9 mouse cellular contexts compared by ENCODE assay signal in the genomic region with DNA sequence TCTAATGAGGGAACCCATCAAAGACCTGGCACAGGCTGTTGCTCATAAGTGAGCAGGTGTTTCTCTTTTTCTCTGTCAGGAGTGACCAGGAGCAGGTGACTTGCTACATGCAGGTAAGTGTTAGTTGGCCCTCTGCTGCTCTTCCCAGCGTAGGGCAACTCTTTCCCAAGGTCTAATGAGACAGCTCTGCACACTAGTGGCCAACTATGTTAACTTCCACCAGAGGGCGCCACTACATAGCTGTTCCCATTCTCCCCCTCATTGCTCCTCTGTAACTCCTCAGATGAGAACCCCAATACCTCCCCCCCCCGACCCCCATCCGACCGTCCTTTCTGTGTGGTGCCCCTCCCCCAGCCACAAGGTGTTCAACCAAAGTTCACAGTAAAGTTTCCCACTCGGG. TPM values are rescaled to one million over a fixed set of nuclear protein-coding genes. Genes with fewer than 3 reads are reported as not detected.
DNase-seq lines count a peak whose midpoint lies in the region; TF ChIP-seq lines count a peak whose summit lies in the region.
"Had no signal": no experiment of that assay in that cellular context is flagged by ENCODE, and none has a peak within 500 bp of the region (broad histone marks: within the 10 kb centered on the region; RNA-seq: fewer than 3 reads in every experiment).

No protein-coding gene starts in this region.

- H3K4me3 ChIP-seq in cerebellum, adult 2 months (replicated peaks; ENCODE audit: insufficient read depth, low read depth, low read length) = no peak overlapping the region
- H3K4me3 ChIP-seq: hindbrain, embryonic 15.5 days had no signal

- no peak overlapping the region for H3K27ac ChIP-seq in cerebellum, adult 2 months (ENCODE audit: insufficient read depth, low read length)
- H3K27ac ChIP-seq: hindbrain, embryonic 15.5 days had no signal

- H3K27me3 ChIP-seq in cerebellum, adult 2 months (ENCODE audit: control insufficient read depth, insufficient read depth, low read length) = no peaks in the 10 kb centered on the region; the same call in 1 of the 2 replicates

- 11% methylated on average over 6 of the region's 6 CpGs for WGBS in cerebellum, adult 2 months

- TF ChIP-seq POLR2A in cerebellum, adult 2 months (IDR thresholded peaks at IDR 0.05; ENCODE audit: borderline replicate concordance, insufficient read depth, low read length) = no peak

- peak in 1 of 2 experiments; percentile 34 for DNase-seq in cerebellum, adult 2 months
- no peak for DNase-seq in cerebellum, adult 11 months
- peak; percentile 56 for DNase-seq in 3T3-L1 (ENCODE audit: low read depth, low spot score)
- peak; percentile 47 for DNase-seq in adipocyte (ENCODE audit: low spot score)
- DNase-seq in embryo, embryonic 11.5 days (ENCODE audit: low read depth, low spot score) = peak; percentile 23
- DNase-seq in kidney, adult 18-20 months = peak; percentile 65
- DNase-seq in lung, adult 18-20 months = peak; percentile 16 to 29
- peak; percentile 68 to 78 for DNase-seq in right cerebral cortex, postnatal 10 days (ENCODE audit: low spot score in 2 of 2)

- TF ChIP-seq CTCF in cerebellum, adult 2 months (IDR thresholded peaks at IDR 0.05; ENCODE audit: borderline replicate concordance, insufficient read depth, low read depth, low read length) = peak; percentile 48; the same call in 1 of the 2 replicates

- no peaks in the 10 kb centered on the region for H3K4me1 ChIP-seq in cerebellum, adult 2 months (ENCODE audit: control insufficient read depth, insufficient read depth, low read length)

RNA-seq across cellular contexts. Expression of a gene that starts 4.7 kb away (rescaled TPM):
- polyA plus RNA-seq in cerebellum, adult 2 months (2012; rRNA removed) = 0.13 and 0.19 TPM in 2 replicates

RNA-seq across cellular contexts. Expression of a gene that starts 47.2 kb away (rescaled TPM):
- polyA plus RNA-seq in cerebellum, adult 2 months (2012; rRNA removed) = 0.05 and 0.10 TPM in 2 replicates
